Mouse (Mus musculus) heart, embryonic 11.5 days (tissue): ENCODE measurements around the gene Epas1. TPM values are rescaled to one million over a fixed set of nuclear protein-coding genes. Genes with fewer than 3 reads are reported as not detected.

Experiments used
- ATAC-seq: fragments of 200-750 bp; cut with Nextera tagmentation; replicated peaks from 2 replicates; pipeline ENCODE4 v1.8.0; 2017; ENCODE audit warnings: moderate library complexity; ENCODE audit not compliant: insufficient number of reproducible peaks, low FRiP score, low TSS enrichment
- H3K27ac ChIP-seq: fragments of 300-500 bp; sonication (generic); 2 replicates; pipeline ENCODE4 v1.5.1; 2014; ENCODE audit warnings: mild to moderate bottlenecking, low read depth, low read length
- H3K27me3 ChIP-seq: fragments of 300-500 bp; sonication (generic); 2 replicates; pipeline ENCODE4 v1.6.1; 2014; ENCODE audit warnings: mild to moderate bottlenecking, low read length, mixed read lengths; ENCODE audit not compliant: control insufficient read depth, insufficient read depth
- H3K36me3 ChIP-seq: fragments of 300-500 bp; sonication (generic); 2 replicates; pipeline ENCODE4 v1.6.1; 2014; ENCODE audit warnings: mild to moderate bottlenecking, low read length, moderate library complexity, mixed read lengths; ENCODE audit not compliant: control insufficient read depth, insufficient read depth
- H3K4me1 ChIP-seq: fragments of 300-500 bp; sonication (generic); 2 replicates; pipeline ENCODE4 v1.6.1; 2014; ENCODE audit warnings: low read length; ENCODE audit not compliant: control insufficient read depth, insufficient read depth
- H3K4me2 ChIP-seq: fragments of 300-500 bp; sonication (generic); 2 replicates; pipeline ENCODE4 v1.6.1; 2014; ENCODE audit warnings: mild to moderate bottlenecking, moderate library complexity
- H3K4me3 ChIP-seq: fragments of 300-500 bp; sonication (generic); 2 replicates; pipeline ENCODE4 v1.5.1; 2014; ENCODE audit warnings: low read depth, low read length
- H3K9ac ChIP-seq: fragments of 300-500 bp; sonication (generic); 2 replicates; pipeline ENCODE4 v1.6.1; 2014; ENCODE audit warnings: mild to moderate bottlenecking, low read depth, low read length, moderate library complexity
- H3K9me3 ChIP-seq: fragments of 300-500 bp; sonication (generic); replicated peaks from 2 replicates; pipeline ENCODE4 v1.6.1; 2016; ENCODE audit warnings: low read length; ENCODE audit not compliant: control insufficient read depth
- whole genome bisulfite sequencing: fragments of 180-500 bp; shearing (Covaris S2); extraction: QIAGEN DNeasy Blood & Tissue Kit; methylation state at CpG from one replicate; pipeline ENCODE4 v1.1.7; 2014; ENCODE audit not compliant: insufficient replicate concordance; 5-methylcytosine and 5-hydroxymethylcytosine counted together
- polyA plus RNA-seq: library from polyadenylated mRNA; unstranded; fragments of >200 nt; fragmentation: Nextera tagmentation; extraction: Ambion mirVana; gene quantifications from 2 replicates; pipeline ENCODE4 v1.2.1, GENCODE M21; 2014

Epas1 gene
- polyA plus RNA-seq, 1 experiment from 2014 or later, result 11.5 TPM

- H3K9me3 ChIP-seq, result no peaks in the 10 kb centered on the region
- H3K9ac ChIP-seq, result no peak overlapping the region
- H3K27me3 ChIP-seq, result no peaks in the 10 kb centered on the region
- H3K4me2 ChIP-seq, result no peak overlapping the region
- H3K27ac ChIP-seq, result no peak overlapping the region
- no peak overlapping the region for H3K4me3 ChIP-seq
- no peaks in the 10 kb centered on the region for H3K4me1 ChIP-seq
- WGBS, result 86% methylated on average over 10 of the region's 10 CpGs
- no peaks in the 10 kb centered on the region for H3K36me3 ChIP-seq
- no peak for ATAC-seq
These were observed 80.4 kb downstream of the Epas1 start for GRCm38 (mm10) chr17:86833945-86834344.

- H3K4me2 ChIP-seq, result no peak overlapping the region
- no peaks in the 10 kb centered on the region for H3K27me3 ChIP-seq
- H3K4me1 ChIP-seq, result no peaks in the 10 kb centered on the region
- no peak overlapping the region for H3K27ac ChIP-seq
- no peak overlapping the region for H3K9ac ChIP-seq
- no peak for ATAC-seq
- H3K9me3 ChIP-seq, result no peaks in the 10 kb centered on the region
- H3K4me3 ChIP-seq, result no peak overlapping the region
- H3K36me3 ChIP-seq, result no peaks in the 10 kb centered on the region
- 77% methylated on average over 5 of the region's 5 CpGs for WGBS
These were observed 85.8 kb downstream of the Epas1 start for GRCm38 (mm10) chr17:86839308-86839707.

- Histone ChIP-seq H3K4me3 (no peak overlapping the region), H3K27ac (no peak overlapping the region), H3K36me3 (no peaks in the 10 kb centered on the region), H3K9ac (no peak overlapping the region), H3K4me2 (no peak overlapping the region), H3K4me1 (no peaks in the 10 kb centered on the region), H3K9me3 (no peaks in the 10 kb centered on the region), H3K27me3 (no peaks in the 10 kb centered on the region)
- no peak for ATAC-seq
- 59% methylated on average over 9 of the region's 9 CpGs for whole genome bisulfite sequencing
These were observed 97.3 kb downstream of the Epas1 start for GRCm38 (mm10) chr17:86850700-86851337.

GRCm38 (mm10) chr17:86851782-86852181, 98.3 kb downstream of the Epas1 start:
- Histone ChIP-seq H3K4me1 (no peaks in the 10 kb centered on the region), H3K4me3 (no peak overlapping the region), H3K27me3 (no peaks in the 10 kb centered on the region), H3K9ac (no peak overlapping the region), H3K27ac (no peak overlapping the region), H3K9me3 (no peaks in the 10 kb centered on the region), H3K4me2 (no peak overlapping the region), H3K36me3 (no peaks in the 10 kb centered on the region)
- ATAC-seq, result no peak
- WGBS, result 77% methylated on average over 2 of the region's 2 CpGs

GRCm38 (mm10) chr17:86852591-86853031, 99.1 kb downstream of the Epas1 start:
- Histone ChIP-seq H3K4me1 (no peaks in the 10 kb centered on the region), H3K27me3 (no peaks in the 10 kb centered on the region), H3K4me3 (no peak overlapping the region), H3K27ac (no peak overlapping the region), H3K9me3 (no peaks in the 10 kb centered on the region), H3K36me3 (no peaks in the 10 kb centered on the region), H3K9ac (no peak overlapping the region), H3K4me2 (no peak overlapping the region)
- no peak for ATAC-seq
- WGBS, result 54% methylated on average over 13 of the region's 13 CpGs

- H3K4me1 ChIP-seq, result no peaks in the 10 kb centered on the region
- no peak for ATAC-seq
- no peak overlapping the region for H3K4me2 ChIP-seq
- H3K9me3 ChIP-seq, result no peaks in the 10 kb centered on the region
- H3K4me3 ChIP-seq, result no peak overlapping the region
- no peak overlapping the region for H3K27ac ChIP-seq
- no peaks in the 10 kb centered on the region for H3K36me3 ChIP-seq
- H3K9ac ChIP-seq, result no peak overlapping the region
- 83% methylated on average over 8 of the region's 8 CpGs for WGBS
- H3K27me3 ChIP-seq, result no peaks in the 10 kb centered on the region
These were observed 117.1 kb downstream of the Epas1 start for GRCm38 (mm10) chr17:86870586-86870985.

GRCm38 (mm10) chr17:86872643-86873042, 119.1 kb downstream of the Epas1 start:
- no peak overlapping the region for H3K27ac ChIP-seq
- H3K4me1 ChIP-seq, result no peaks in the 10 kb centered on the region
- no peak for ATAC-seq
- no peak overlapping the region for H3K4me2 ChIP-seq
- no peaks in the 10 kb centered on the region for H3K36me3 ChIP-seq
- H3K27me3 ChIP-seq, result no peaks in the 10 kb centered on the region
- no peak overlapping the region for H3K9ac ChIP-seq
- H3K4me3 ChIP-seq, result no peak overlapping the region
- 51% methylated on average over 6 of the region's 6 CpGs for WGBS
- no peaks in the 10 kb centered on the region for H3K9me3 ChIP-seq

GRCm38 (mm10) chr17:86876940-86877339, 123.4 kb downstream of the Epas1 start:
- Histone ChIP-seq H3K4me3 (no peak overlapping the region), H3K27ac (no peak overlapping the region), H3K9me3 (no peaks in the 10 kb centered on the region), H3K27me3 (no peaks in the 10 kb centered on the region), H3K4me1 (no peaks in the 10 kb centered on the region), H3K36me3 (no peaks in the 10 kb centered on the region), H3K4me2 (no peak overlapping the region), H3K9ac (no peak overlapping the region)
- no peak for ATAC-seq
- 73% methylated on average over 9 of the region's 9 CpGs for WGBS

GRCm38 (mm10) chr17:86877747-86878146, 124.2 kb downstream of the Epas1 start:
- ATAC-seq, result no peak
- Histone ChIP-seq H3K27me3 (no peaks in the 10 kb centered on the region), H3K36me3 (no peaks in the 10 kb centered on the region), H3K4me1 (no peaks in the 10 kb centered on the region), H3K9ac (no peak overlapping the region), H3K4me3 (no peak overlapping the region), H3K9me3 (no peaks in the 10 kb centered on the region), H3K27ac (no peak overlapping the region), H3K4me2 (no peak overlapping the region)
- 61% methylated on average over 2 of the region's 2 CpGs for WGBS
